Comparison of ENCODE assay signal across 9 mouse cellular contexts in genomic region chr10:73098966-73099845, GRCm38 (mm10). TPM values are rescaled to one million over a fixed set of nuclear protein-coding genes. Genes with fewer than 3 reads are reported as not detected.
A peak's percentile ranks its signal among the peaks of the same experiment; 100 is the strongest.
DNase-seq lines count a peak whose midpoint lies in the region; ATAC-seq and TF ChIP-seq lines count a peak whose summit lies in the region.
"Had no signal": no experiment of that assay in that cellular context is flagged by ENCODE, and none has a peak within 500 bp of the region (broad histone marks: within the 10 kb centered on the region; RNA-seq: fewer than 3 reads in every experiment).

TSS of gene Pcdh15 (plus strand) at chr10:73099342.

- no peak for TF ChIP-seq CTCF in C2C12 (IDR thresholded peaks at IDR 0.05; ENCODE audit: control insufficient read depth, insufficient read depth, insufficient read length)
- no peak for TF ChIP-seq CTCF in stomach, postnatal 0 days (IDR thresholded peaks at IDR 0.05; ENCODE audit: low read depth)

- H3K4me3 ChIP-seq in C2C12 (ENCODE audit: insufficient read depth, poor library complexity, severe bottlenecking), result peak within 1 kb of the TSS; percentile 2
- H3K4me3 ChIP-seq in embryonic facial prominence, embryonic 14.5 days (ENCODE audit: low read depth, low read length), result peak within 1 kb of the TSS; percentile 59
- H3K4me3 ChIP-seq in intestine, embryonic 15.5 days (replicated peaks), result peak within 1 kb of the TSS; percentile 48
- H3K4me3 ChIP-seq in stomach, postnatal 0 days (ENCODE audit: low read depth, low read length), result peak within 1 kb of the TSS; percentile 44

- no peaks in the 10 kb centered on the region for H3K79me2 ChIP-seq in C2C12 (ENCODE audit: control insufficient read depth, insufficient read depth)

- 0 out of 2 replicates have a peak, but pooled peaks cover 7% of the 10 kb centered on the region for H3K4me1 ChIP-seq in embryonic facial prominence, embryonic 14.5 days (ENCODE audit: control insufficient read depth, insufficient read depth, low read length)
- H3K4me1 ChIP-seq in intestine, embryonic 15.5 days (replicated peaks), result peaks cover 14% of the 10 kb centered on the region
- no peaks in the 10 kb centered on the region for H3K4me1 ChIP-seq in stomach, postnatal 0 days (replicated peaks; ENCODE audit: control insufficient read depth, insufficient read depth)

- peak within 1 kb of the TSS; percentile 69 for H3ac ChIP-seq in C2C12 (ENCODE audit: control insufficient read depth, insufficient read length, low read depth)

- peak within 1 kb of the TSS; percentile 56 for H3K9ac ChIP-seq in embryonic facial prominence, embryonic 14.5 days (ENCODE audit: low read depth, low read length)
- H3K9ac ChIP-seq in intestine, embryonic 15.5 days, result 0 out of 2 replicates have a peak within 1 kb of the TSS, but pooled peaks have one; percentile 28
- H3K9ac ChIP-seq in stomach, postnatal 0 days (ENCODE audit: low read length), result no peak within 1 kb of the TSS

- TF ChIP-seq EP300 in stomach, postnatal 0 days (optimal IDR thresholded peaks at IDR 0.05), result no peak

- no peaks in the 10 kb centered on the region for H3K36me3 ChIP-seq in C2C12 (ENCODE audit: control insufficient read depth, insufficient read depth)
- H3K36me3 ChIP-seq in embryonic facial prominence, embryonic 14.5 days (ENCODE audit: control insufficient read depth, insufficient read depth, low read length), result no peaks in the 10 kb centered on the region
- no peaks in the 10 kb centered on the region for H3K36me3 ChIP-seq in intestine, embryonic 15.5 days
- no peaks in the 10 kb centered on the region for H3K36me3 ChIP-seq in stomach, postnatal 0 days (ENCODE audit: control insufficient read depth, insufficient read depth, low read length)

- peak; percentile 17 to 21 for DNase-seq in cerebellum, postnatal 25 days
- no peak for DNase-seq in cerebellum, adult 9-10 months
- peak; percentile 20 for DNase-seq in embryonic facial prominence, embryonic 14.5 days (ENCODE audit: low spot score)
- DNase-seq in mesoderm, embryonic 11.5 days (ENCODE audit: low read depth, low spot score), result peak; percentile 30
- DNase-seq in stomach, postnatal 0 days (ENCODE audit: low spot score), result peak; percentile 16
- DNase-seq in gastrocnemius, postnatal 14 days, result no peak

- intact Hi-C loops in gastrocnemius, postnatal 14 days (cut with DNase I; ENCODE audit: low total_unique reads), result no loop called here

- peak; percentile 13; the same call in 1 of the 2 replicates for ATAC-seq in embryonic facial prominence, embryonic 14.5 days (ENCODE audit: low read depth)
- peak; percentile 39 for ATAC-seq in intestine, embryonic 15.5 days
- ATAC-seq in stomach, postnatal 0 days (ENCODE audit: low FRiP score, low TSS enrichment), result no peak; the same call in 1 of the 2 replicates

- H3K4me2 ChIP-seq in embryonic facial prominence, embryonic 14.5 days (ENCODE audit: low read depth, low read length), result peak within 1 kb of the TSS; percentile 88
- peak within 1 kb of the TSS; percentile 96 for H3K4me2 ChIP-seq in intestine, embryonic 15.5 days (replicated peaks)
- peak within 1 kb of the TSS; percentile 76 for H3K4me2 ChIP-seq in stomach, postnatal 0 days (replicated peaks; ENCODE audit: low read depth)

- H3K27ac ChIP-seq in embryonic facial prominence, embryonic 14.5 days (replicated peaks; ENCODE audit: low read depth, low read length), result no peak within 1 kb of the TSS
- H3K27ac ChIP-seq in intestine, embryonic 15.5 days, result no peak within 1 kb of the TSS
- H3K27ac ChIP-seq in stomach, postnatal 0 days (replicated peaks), result no peak within 1 kb of the TSS

- under 1% methylated on average over 42 of the region's 79 CpGs for WGBS in embryonic facial prominence, embryonic 14.5 days
- WGBS in intestine, embryonic 15.5 days, result under 1% methylated on average over 78 of the region's 79 CpGs
- under 1% methylated on average over 70 of the region's 79 CpGs for WGBS in stomach, postnatal 0 days

- H3K9me3 ChIP-seq in embryonic facial prominence, embryonic 14.5 days (ENCODE audit: control insufficient read depth, low read length), result no peaks in the 10 kb centered on the region
- no peaks in the 10 kb centered on the region for H3K9me3 ChIP-seq in intestine, embryonic 15.5 days
- H3K9me3 ChIP-seq in stomach, postnatal 0 days (ENCODE audit: control insufficient read depth, low read length), result no peaks in the 10 kb centered on the region

- H3K79me3 ChIP-seq in C2C12 (ENCODE audit: low read depth), result no peaks in the 10 kb centered on the region

- no peaks in the 10 kb centered on the region for H3K27me3 ChIP-seq in C2C12 (ENCODE audit: control insufficient read depth, insufficient read depth, insufficient read length)
- peaks cover 58% of the 10 kb centered on the region for H3K27me3 ChIP-seq in embryonic facial prominence, embryonic 14.5 days (replicated peaks; ENCODE audit: control insufficient read depth, insufficient read depth, low read length)
- peaks cover 51% of the 10 kb centered on the region for H3K27me3 ChIP-seq in intestine, embryonic 15.5 days (replicated peaks)
- H3K27me3 ChIP-seq in stomach, postnatal 0 days (ENCODE audit: control insufficient read depth, insufficient read depth, low read length), result peaks cover 11% of the 10 kb centered on the region; the same call in 1 of the 2 replicates
- H3K27me3 ChIP-seq: CH12.LX had no signal

TF ChIP-seq in C2C12, 6 proteins besides CTCF, POLR2A, EP300 and RAD21:
- TF ChIP-seq FOSL1 (IDR thresholded peaks at IDR 0.05; ENCODE audit: insufficient read depth, low read length, poor library complexity, severe bottlenecking) (no peak), USF1 (IDR thresholded peaks at IDR 0.05; ENCODE audit: low read depth) (no peak), MAX (IDR thresholded peaks at IDR 0.05) (no peak), CEBPB (IDR thresholded peaks at IDR 0.05; ENCODE audit: low read depth) (no peak), MYOD1 (IDR thresholded peaks at IDR 0.05; ENCODE audit: control insufficient read depth, insufficient read length, low read depth) (no peak), MYOG (IDR thresholded peaks at IDR 0.05; ENCODE audit: control insufficient read depth, extremely low read depth, insufficient read length) (no peak)

RNA-seq across cellular contexts. Expression of gene Pcdh15, which starts in this region (rescaled TPM):
- polyA plus RNA-seq in C2C12 (2012; fragmentation: generic; extraction: Trizol), result 0.54 TPM
- polyA plus RNA-seq in embryonic facial prominence, embryonic 14.5 days (2014; fragmentation: Nextera tagmentation; extraction: Ambion mirVana), result 1.8 and 2.1 TPM in 2 replicates
- 0.83 and 1.3 TPM in 2 replicates for polyA plus RNA-seq in intestine, embryonic 15.5 days (2015; fragmentation: Nextera tagmentation; extraction: Ambion mirVana)
- 0.68 and 0.79 TPM in 2 replicates for polyA plus RNA-seq in stomach, postnatal 0 days (2015; fragmentation: Nextera tagmentation; extraction: Ambion mirVana)
- under 1 TPM; 0.08 to 0.31 TPM for total RNA-seq in gastrocnemius, postnatal 14 days (2021)
- total RNA-seq: CH12.LX had no signal

Comparison
In these comparisons a context has a peak if more than half of its experiments do, and no peak if none do; other contexts are left out.
1. DNase-seq: peak in cerebellum, postnatal 25 days (2 of 2), embryonic facial prominence, embryonic 14.5 days (single experiment) and mesoderm, embryonic 11.5 days (single experiment); none in cerebellum, adult 9-10 months (single experiment) and gastrocnemius, postnatal 14 days (single experiment).
2. Peak in DNase-seq, H3K4me3 ChIP-seq and H3K4me2 ChIP-seq in stomach, postnatal 0 days; RNA of the gene not detected or under 1 TPM.
3. H3K4me3 ChIP-seq: peak in every context shown above with its lines; median percentile 59 in embryonic facial prominence, embryonic 14.5 days; 48 in intestine, embryonic 15.5 days; 44 in stomach, postnatal 0 days; 2 in C2C12.
4. Peak in every context shown above with its lines, with median percentiles within 50 percentile points of each other: H3K4me2 ChIP-seq.